Mouse (Mus musculus): ENCODE data around the gene Syn3. TPM values are rescaled to one million over a fixed set of nuclear protein-coding genes. Genes with fewer than 3 reads are reported as not detected.
A peak's percentile ranks its signal among the peaks of the same experiment; 100 is the strongest.

Syn3 gene
- polyA plus RNA-seq, 1 experiment from 2014 or later, result 7.4 TPM

GRCm38 (mm10) chr10:86474176-86475154, 24.2 kb downstream of the Syn3 start:
- no peak overlapping the region for H3K4me3 ChIP-seq (ENCODE audit: low read length)
- no peaks in the 10 kb centered on the region for H3K27me3 ChIP-seq (ENCODE audit: insufficient read depth, low read length)
- no peaks in the 10 kb centered on the region for H3K9me3 ChIP-seq (ENCODE audit: low read length)
- WGBS, result 41% methylated on average over 8 of the region's 8 CpGs
- H3K36me3 ChIP-seq (ENCODE audit: insufficient read depth, low read length), result no peaks in the 10 kb centered on the region
- no peak overlapping the region for H3K9ac ChIP-seq (replicated peaks; ENCODE audit: low read length)
- no peak for ATAC-seq (ENCODE audit: low FRiP score, low TSS enrichment)
- no peak overlapping the region for H3K4me2 ChIP-seq (replicated peaks; ENCODE audit: low read depth, low read length)
- H3K27ac ChIP-seq (ENCODE audit: low read length), result no peak overlapping the region
- H3K4me1 ChIP-seq (ENCODE audit: insufficient read depth, low read length), result 0 out of 2 replicates have a peak, but pooled peaks cover 2% of the 10 kb centered on the region

GRCm38 (mm10) chr10:86473637-86474154, 25.0 kb downstream of the Syn3 start:
- Histone ChIP-seq H3K9me3 (ENCODE audit: low read length) (no peaks in the 10 kb centered on the region), H3K27me3 (ENCODE audit: insufficient read depth, low read length) (no peaks in the 10 kb centered on the region), H3K27ac (ENCODE audit: low read length) (no peak overlapping the region), H3K4me1 (ENCODE audit: insufficient read depth, low read length) (0 out of 2 replicates have a peak, but pooled peaks cover 2% of the 10 kb centered on the region), H3K4me2 (replicated peaks; ENCODE audit: low read depth, low read length) (no peak overlapping the region), H3K9ac (replicated peaks; ENCODE audit: low read length) (no peak overlapping the region), H3K4me3 (ENCODE audit: low read length) (no peak overlapping the region), H3K36me3 (ENCODE audit: insufficient read depth, low read length) (no peaks in the 10 kb centered on the region)
- WGBS, result 49% methylated on average over 3 of the region's 3 CpGs
- ATAC-seq (ENCODE audit: low FRiP score, low TSS enrichment), result no peak

- H3K9me3 ChIP-seq (ENCODE audit: low read length), result no peaks in the 10 kb centered on the region
- H3K9ac ChIP-seq (replicated peaks; ENCODE audit: low read length), result no peak overlapping the region
- H3K4me1 ChIP-seq (ENCODE audit: insufficient read depth, low read length), result no peaks in the 10 kb centered on the region
- 0 out of 2 replicates have a peak, but pooled peaks cover 4% of the 10 kb centered on the region for H3K36me3 ChIP-seq (ENCODE audit: insufficient read depth, low read length)
- H3K27ac ChIP-seq (ENCODE audit: low read length), result no peak overlapping the region
- no peak overlapping the region for H3K4me2 ChIP-seq (replicated peaks; ENCODE audit: low read depth, low read length)
- 71% methylated on average over 13 of the region's 13 CpGs for WGBS
- H3K27me3 ChIP-seq (ENCODE audit: insufficient read depth, low read length), result no peaks in the 10 kb centered on the region
- ATAC-seq (ENCODE audit: low FRiP score, low TSS enrichment), result no peak
- H3K4me3 ChIP-seq (ENCODE audit: low read length), result no peak overlapping the region
Observed at GRCm38 (mm10) chr10:86468612-86469546, 29.8 kb downstream of the Syn3 start.

GRCm38 (mm10) chr10:86463538-86464199, 35.0 kb downstream of the Syn3 start:
- H3K27me3 ChIP-seq (ENCODE audit: insufficient read depth, low read length), result no peaks in the 10 kb centered on the region
- H3K4me3 ChIP-seq (ENCODE audit: low read length), result no peak overlapping the region
- peaks cover 4% of the 10 kb centered on the region; the same call in 1 of the 2 replicates for H3K4me1 ChIP-seq (ENCODE audit: insufficient read depth, low read length)
- ATAC-seq (ENCODE audit: low FRiP score, low TSS enrichment), result peak; percentile 85
- H3K27ac ChIP-seq (ENCODE audit: low read length), result no peak overlapping the region
- H3K9ac ChIP-seq (replicated peaks; ENCODE audit: low read length), result no peak overlapping the region
- no peaks in the 10 kb centered on the region for H3K9me3 ChIP-seq (ENCODE audit: low read length)
- H3K4me2 ChIP-seq (replicated peaks; ENCODE audit: low read depth, low read length), result no peak overlapping the region
- 23% methylated on average over 5 of the region's 5 CpGs for WGBS
- H3K36me3 ChIP-seq (ENCODE audit: insufficient read depth, low read length), result 0 out of 2 replicates have a peak, but pooled peaks cover 4% of the 10 kb centered on the region

- Histone ChIP-seq H3K4me3 (ENCODE audit: low read length) (no peak overlapping the region), H3K27me3 (ENCODE audit: insufficient read depth, low read length) (no peaks in the 10 kb centered on the region), H3K27ac (ENCODE audit: low read length) (no peak overlapping the region), H3K4me2 (replicated peaks; ENCODE audit: low read depth, low read length) (no peak overlapping the region), H3K9me3 (ENCODE audit: low read length) (no peaks in the 10 kb centered on the region), H3K4me1 (ENCODE audit: insufficient read depth, low read length) (peaks cover 4% of the 10 kb centered on the region; the same call in 1 of the 2 replicates), H3K36me3 (ENCODE audit: insufficient read depth, low read length) (no peaks in the 10 kb centered on the region), H3K9ac (replicated peaks; ENCODE audit: low read length) (no peak overlapping the region)
- no peak for ATAC-seq (ENCODE audit: low FRiP score, low TSS enrichment)
- 81% methylated on average over 1 of the region's 1 CpGs for WGBS
Observed at GRCm38 (mm10) chr10:86459643-86460042, 39.1 kb downstream of the Syn3 start.

- Histone ChIP-seq H3K9ac (replicated peaks; ENCODE audit: low read length) (no peak overlapping the region), H3K27ac (ENCODE audit: low read length) (no peak overlapping the region), H3K4me3 (ENCODE audit: low read length) (no peak overlapping the region), H3K4me2 (replicated peaks; ENCODE audit: low read depth, low read length) (no peak overlapping the region), H3K4me1 (ENCODE audit: insufficient read depth, low read length) (0 out of 2 replicates have a peak, but pooled peaks cover 3% of the 10 kb centered on the region), H3K9me3 (ENCODE audit: low read length) (no peaks in the 10 kb centered on the region), H3K36me3 (ENCODE audit: insufficient read depth, low read length) (no peaks in the 10 kb centered on the region), H3K27me3 (ENCODE audit: insufficient read depth, low read length) (no peaks in the 10 kb centered on the region)
- ATAC-seq (ENCODE audit: low FRiP score, low TSS enrichment), result no peak
Observed at GRCm38 (mm10) chr10:86457665-86458209, 41.0 kb downstream of the Syn3 start.

- Histone ChIP-seq H3K9me3 (ENCODE audit: low read length) (no peaks in the 10 kb centered on the region), H3K9ac (replicated peaks; ENCODE audit: low read length) (no peak overlapping the region), H3K27ac (ENCODE audit: low read length) (no peak overlapping the region), H3K4me3 (ENCODE audit: low read length) (no peak overlapping the region), H3K36me3 (ENCODE audit: insufficient read depth, low read length) (no peaks in the 10 kb centered on the region), H3K4me2 (replicated peaks; ENCODE audit: low read depth, low read length) (no peak overlapping the region), H3K27me3 (ENCODE audit: insufficient read depth, low read length) (no peaks in the 10 kb centered on the region), H3K4me1 (ENCODE audit: insufficient read depth, low read length) (0 out of 2 replicates have a peak, but pooled peaks cover 3% of the 10 kb centered on the region)
- WGBS, result 45% methylated on average over 4 of the region's 4 CpGs
- 0 out of 2 replicates have a peak, but pooled peaks have one; percentile 18 for ATAC-seq (ENCODE audit: low FRiP score, low TSS enrichment)
Observed at GRCm38 (mm10) chr10:86457195-86457594, 41.5 kb downstream of the Syn3 start.

- Histone ChIP-seq H3K9me3 (ENCODE audit: low read length) (no peaks in the 10 kb centered on the region), H3K36me3 (ENCODE audit: insufficient read depth, low read length) (no peaks in the 10 kb centered on the region), H3K4me2 (replicated peaks; ENCODE audit: low read depth, low read length) (no peak overlapping the region), H3K4me3 (ENCODE audit: low read length) (no peak overlapping the region), H3K4me1 (ENCODE audit: insufficient read depth, low read length) (0 out of 2 replicates have a peak, but pooled peaks cover 3% of the 10 kb centered on the region), H3K9ac (replicated peaks; ENCODE audit: low read length) (no peak overlapping the region), H3K27ac (ENCODE audit: low read length) (no peak overlapping the region), H3K27me3 (ENCODE audit: insufficient read depth, low read length) (no peaks in the 10 kb centered on the region)
- 43% methylated on average over 5 of the region's 5 CpGs for WGBS
- no peak for ATAC-seq (ENCODE audit: low FRiP score, low TSS enrichment)
Observed at GRCm38 (mm10) chr10:86455296-86456055, 43.2 kb downstream of the Syn3 start.
